Mouse (Mus musculus) lung, postnatal 14 days (tissue): ENCODE measurements at regions not wholly inside any gene's neighbourhood (a gene's known extent, or its start where the extent isn't known, plus 50 kb on each side); places are given as distances from the start of the nearest gene placed in this dataset.
A peak's percentile ranks its signal among the peaks of the same experiment; 100 is the strongest.

Experiments used
- DNase-seq: peaks from one replicate; pipeline ENCODE4 v3.0.0; 2021

DNA sequence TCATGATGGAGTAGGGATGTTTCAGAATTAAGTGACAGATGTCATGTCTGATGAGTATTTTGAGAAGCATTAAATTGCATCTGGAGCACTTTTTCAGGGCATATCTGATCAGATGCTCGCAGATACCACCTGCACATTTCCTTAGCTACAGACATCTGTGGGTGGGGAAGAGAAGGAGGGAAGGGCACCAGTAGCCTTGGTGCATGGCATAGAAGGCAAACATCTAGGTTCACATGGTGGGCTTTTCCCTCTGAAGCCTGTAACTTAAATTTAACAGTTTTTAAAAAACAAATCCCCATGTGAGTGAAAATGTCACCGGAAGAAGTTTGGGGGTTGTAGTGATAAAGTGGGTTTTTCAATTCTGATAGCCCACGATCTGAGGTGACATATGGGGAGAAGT lies 267.1 kb upstream of the Ptger4 start:
- DNase-seq: no peak

DNA sequence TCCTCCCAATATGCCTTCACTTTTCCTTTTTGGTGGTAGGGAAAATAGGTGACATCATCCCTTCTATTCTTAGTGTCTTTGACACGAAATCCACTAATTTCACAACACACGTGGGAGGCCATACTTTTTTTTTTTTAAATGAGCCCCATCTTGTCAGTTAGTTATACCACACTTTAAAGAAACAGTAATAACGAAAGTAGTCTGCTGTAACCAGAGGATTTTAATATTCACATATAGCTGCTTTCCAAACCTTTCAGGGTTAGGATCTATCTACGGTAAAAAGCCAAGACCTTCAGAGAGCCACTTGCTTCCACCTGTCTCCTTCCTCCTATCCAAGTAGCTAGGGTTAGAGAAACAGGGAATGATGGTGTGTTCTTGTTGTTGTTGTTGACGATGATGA lies 268.6 kb upstream of the Ptger4 start:
- DNase-seq: no peak

DNA sequence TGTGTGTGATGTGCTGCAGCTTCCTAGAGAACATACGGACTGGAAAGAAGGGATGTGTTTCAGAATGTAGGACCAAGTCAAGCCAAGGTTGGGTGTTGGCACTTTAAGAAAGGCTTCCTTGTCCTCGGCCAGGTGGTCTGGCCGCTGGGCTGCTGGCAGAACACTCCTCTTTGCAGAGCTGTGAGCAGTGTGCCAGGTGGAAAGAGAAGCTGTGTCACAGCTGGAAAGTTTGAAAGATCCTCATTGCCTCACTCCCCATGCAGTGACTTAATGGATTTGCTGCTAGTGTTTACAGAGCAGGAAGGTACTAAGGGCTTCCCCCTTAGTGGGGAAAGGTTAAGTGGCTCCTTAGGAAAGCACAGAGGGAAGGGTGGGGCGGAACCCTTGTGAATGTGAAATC lies 269.2 kb upstream of the Ptger4 start:
- DNase-seq: peak; percentile 3

DNA sequence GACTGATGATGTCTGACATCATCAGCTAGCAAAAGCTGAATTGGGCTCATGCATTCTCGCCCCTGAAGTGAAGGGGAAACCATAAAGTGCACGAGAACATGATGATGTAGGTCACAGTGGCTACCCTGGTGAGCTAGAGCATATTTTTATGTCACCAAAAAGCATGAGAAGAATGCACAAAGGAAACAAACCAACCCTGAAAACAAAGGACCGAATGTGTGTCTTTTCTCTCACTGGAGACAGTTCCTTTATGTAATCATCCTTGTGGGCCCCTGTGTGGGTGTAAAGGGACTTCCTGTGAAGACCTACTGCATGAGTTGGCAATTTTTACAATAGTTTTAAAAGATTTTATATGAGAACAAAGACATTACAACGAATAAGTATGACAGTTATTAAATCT lies 270.2 kb upstream of the Ptger4 start:
- no peak for DNase-seq

DNA sequence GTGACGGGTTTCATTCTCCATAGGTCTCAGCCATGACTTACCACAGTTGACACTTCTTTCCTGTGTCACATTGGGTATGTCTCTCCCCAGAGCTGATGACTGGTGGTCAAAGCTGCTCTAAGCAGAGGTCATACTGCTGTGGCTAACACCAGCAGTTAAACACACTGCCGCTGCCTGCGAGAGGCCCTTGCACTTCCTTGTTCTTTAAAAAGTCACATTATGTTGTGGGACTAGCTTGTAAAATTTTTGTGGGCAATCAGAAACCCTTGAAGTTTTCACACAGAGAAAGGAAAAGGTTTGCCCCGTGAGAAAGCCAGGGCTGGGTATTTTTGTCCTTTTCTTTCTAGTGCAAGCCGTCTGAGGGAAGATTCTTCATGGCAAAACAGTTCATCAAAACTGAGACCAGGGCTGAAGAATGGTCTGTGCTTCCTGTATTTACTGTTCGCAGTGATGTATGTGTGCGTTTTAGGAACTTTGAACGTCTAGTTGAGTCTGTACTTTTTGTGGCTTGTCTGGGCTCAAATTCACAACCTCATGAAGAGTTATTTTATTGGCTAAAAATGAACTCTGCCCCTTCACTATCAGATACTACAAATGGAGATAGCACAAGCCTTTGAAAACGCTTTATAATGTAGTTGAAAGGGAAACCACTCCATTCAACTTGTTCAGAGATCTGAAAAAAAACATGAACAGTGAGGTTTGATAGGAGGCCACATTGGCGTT lies 273.4 kb upstream of the Ptger4 start:
- peak; percentile 6 for DNase-seq

DNA sequence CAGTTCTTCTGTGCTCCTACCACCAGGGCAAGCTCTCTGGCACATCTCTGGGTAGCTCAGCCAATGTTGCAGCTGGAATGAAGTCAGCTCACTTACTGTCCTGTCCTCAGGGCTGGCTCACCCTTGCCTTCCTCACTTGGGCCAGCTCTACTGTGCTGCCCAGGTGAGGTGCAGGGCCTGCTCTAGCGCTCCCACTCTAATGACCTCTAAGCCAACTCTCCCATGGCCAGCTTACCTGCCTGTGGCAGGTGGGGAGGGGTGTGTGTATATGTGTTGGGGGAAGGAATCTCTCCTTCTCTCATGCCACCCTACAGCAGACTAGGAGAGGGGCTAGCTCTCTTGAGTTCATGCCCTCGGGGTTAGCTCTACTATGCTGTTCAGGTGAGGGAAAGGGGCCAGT lies 275.6 kb upstream of the Ptger4 start:
- DNase-seq: no peak

DNA sequence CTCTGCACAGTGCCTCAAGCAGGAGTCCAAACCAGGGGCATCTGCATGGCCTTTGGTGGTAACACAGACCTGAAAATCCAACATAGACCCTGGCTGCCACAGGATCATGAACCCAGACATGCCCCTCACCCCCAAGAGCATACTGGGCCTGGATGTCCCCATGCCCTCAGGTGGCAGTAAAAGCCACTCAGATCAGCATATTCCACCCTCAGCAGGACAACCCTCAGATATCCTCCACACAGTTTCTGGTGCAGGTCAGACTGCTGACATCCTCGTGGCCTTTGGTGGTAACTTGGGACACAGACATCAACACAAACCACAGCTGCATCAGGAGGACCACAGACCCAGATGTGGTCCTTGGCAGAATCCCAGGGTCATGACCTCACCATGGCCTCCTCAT lies 276.0 kb upstream of the Ptger4 start:
- DNase-seq: no peak

DNA sequence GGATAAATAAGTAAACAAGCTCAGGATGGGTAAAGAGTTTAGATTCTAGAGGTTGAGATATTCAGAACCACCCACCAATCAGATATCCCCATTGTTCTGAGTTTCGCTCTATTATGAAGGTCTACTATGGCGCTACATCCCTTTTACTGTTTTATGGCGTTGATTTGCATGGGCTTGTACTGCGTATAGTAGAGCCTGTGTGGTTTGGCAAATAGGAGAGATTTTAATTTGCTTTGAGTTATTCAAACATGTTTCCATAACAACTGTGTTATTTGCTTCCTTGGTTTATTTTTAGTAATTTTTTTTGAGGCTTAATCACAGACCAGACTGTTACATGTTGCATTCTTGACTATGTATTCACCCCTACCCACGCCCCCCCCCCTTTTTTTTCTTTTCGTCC lies 284.6 kb upstream of the Ptger4 start:
- DNase-seq: no peak

DNA sequence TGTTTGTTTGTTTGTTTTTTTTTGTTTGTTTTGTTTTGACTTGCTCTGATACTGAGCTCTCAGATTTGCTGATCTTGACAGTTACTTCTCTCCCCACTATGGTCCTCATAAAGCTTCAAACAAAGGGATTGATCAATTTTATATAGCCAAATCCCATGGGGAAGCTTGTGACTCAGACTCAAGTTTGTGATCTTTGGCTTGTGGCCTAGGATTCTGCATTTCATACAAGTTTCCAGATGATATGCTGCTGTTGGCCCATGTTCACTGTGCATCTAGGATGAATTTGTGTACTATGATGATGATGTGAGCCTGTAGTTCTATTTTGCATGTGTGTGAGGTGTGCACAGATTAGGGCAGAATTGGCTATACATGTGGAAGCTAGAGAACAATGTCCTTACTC lies 289.7 kb upstream of the Ptger4 start:
- DNase-seq: no peak

DNA sequence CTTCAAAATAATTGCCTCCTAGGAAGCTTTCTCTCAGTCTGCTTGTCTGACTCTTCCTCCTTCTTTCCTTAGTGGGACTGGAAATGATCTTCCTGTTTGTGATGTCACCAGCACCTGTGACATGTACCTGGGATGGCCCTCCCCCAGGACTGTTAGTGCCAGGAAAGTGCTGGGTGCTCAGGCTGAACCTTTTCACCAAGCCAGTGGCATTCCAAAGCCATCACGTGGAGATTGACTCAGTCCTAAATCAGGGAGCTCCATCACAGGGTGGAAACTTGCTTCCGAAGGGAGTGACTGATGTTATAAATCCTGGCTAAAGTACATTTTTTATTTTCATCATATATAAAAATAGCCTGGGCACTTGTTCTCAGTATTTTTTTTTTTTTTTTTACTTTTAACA lies 293.4 kb upstream of the Ptger4 start:
- DNase-seq: no peak

DNA sequence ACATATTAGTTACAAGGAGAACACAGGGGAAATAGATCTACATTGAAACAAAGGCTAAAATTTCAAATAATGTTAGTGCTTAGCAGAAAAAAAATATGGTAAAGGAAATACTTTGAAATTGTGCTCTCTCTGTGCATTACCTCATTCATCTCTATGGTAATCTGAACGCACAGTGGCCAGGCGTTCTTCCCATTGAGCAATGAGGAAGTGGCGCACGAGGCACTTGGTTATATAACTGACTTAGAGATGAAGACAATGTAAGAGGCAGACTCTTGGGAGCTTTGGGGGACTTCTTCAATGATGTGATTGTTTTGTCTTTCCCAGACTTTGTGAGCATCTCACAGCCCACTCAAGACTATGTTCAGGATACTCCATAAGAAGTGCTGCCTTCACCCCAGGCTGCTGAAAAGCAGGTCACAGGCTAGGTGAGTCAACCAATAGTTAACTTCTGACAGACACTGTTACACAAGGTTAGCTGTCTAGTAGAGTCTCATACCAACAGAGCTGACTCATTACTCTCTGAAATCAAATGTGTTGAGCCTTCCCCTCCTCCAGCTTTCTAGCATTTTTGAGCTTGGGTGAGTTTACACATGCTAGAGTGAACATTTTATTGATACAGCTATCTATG lies 295.4 kb upstream of the Ptger4 start:
- no peak for DNase-seq

DNA sequence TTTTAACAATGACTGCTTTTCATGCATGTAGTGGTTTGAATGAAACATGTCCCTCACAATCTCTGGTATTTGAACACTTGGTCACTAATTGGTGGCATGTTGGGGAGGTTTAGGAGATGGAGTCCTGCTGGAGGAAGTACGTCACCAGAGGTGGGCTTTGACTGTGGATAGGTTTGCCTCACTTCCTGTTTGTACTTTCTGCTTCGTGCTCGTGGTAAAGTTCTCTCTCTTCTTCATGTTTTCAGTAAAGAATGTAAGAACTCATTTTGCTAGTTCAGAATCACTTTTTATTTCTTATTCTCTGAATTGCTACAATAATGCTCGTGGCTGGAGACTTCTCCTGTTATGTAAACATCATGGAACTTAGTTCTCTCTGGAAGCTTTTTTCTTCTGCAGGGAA lies 310.5 kb upstream of the Ptger4 start:
- no peak for DNase-seq

DNA sequence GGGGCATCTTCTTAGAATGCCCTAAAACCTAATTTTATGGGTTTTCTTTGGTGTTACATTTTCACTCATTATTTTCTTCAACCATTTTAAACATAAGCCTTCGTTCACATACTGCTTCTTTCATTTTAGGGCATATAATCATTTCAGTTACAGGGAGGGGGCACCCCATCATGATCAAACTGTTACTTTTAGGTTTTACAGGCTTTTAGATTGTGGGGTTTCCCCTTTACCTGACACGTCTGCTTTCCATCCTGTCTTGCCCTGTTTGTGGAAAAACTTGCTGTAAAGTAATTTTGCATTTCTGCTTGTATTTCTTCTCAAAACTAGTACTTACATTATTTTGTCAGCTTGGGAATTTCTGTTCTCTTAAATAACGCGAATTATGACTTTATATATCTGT lies 310.9 kb upstream of the Ptger4 start:
- DNase-seq: no peak

DNA sequence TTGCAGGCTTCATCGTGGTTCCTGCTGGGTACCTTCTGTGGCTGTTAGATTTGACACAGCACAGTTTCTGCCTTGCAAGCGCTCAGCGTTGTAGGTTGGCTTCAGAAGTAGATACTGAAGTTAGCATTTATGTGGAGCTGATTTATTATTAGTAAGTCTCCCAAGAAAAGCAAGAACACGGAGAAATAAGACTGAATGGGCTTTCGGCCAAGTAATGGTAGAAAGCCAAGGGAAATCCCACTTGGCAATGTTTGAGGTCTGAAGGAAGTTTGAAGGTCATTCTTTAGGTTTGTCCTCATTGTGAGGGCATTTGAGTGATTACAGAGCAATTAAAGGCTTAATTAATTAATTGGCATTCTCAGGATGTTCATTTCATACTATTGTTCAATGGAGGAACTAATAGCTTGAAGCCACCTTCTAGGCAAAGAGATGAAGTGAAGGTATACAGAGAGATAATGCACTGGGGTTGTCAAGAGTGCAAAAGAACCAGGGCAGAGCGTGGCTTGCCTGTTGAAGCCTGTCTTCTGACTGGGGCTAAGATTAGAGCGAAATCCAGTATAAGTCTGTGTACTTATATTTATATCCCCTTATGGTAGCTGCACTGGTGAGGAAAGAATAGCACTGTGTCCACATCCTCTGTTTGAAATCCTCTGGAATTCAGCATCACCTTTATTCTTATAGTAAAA lies 311.5 kb upstream of the Ptger4 start:
- DNase-seq: no peak

DNA sequence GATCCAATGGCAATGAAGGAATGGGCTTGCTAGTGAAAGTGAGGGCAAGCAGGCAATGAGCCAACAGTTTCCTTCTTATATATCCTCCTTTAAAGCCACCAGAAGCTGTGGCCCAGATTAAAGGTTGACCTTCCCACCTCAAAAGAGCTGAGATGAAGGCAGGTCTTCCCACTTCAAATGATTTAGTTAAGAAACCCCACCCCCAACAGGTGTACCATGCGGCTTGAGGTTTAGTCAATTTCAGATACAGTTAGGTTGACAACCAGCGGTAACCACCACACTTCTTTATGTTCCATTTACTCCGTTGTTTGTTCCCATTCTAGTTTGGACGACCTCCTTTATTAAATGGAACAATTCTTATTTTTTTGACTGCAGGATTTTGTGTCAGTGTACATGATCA lies 317.8 kb upstream of the Ptger4 start:
- no peak for DNase-seq

DNA sequence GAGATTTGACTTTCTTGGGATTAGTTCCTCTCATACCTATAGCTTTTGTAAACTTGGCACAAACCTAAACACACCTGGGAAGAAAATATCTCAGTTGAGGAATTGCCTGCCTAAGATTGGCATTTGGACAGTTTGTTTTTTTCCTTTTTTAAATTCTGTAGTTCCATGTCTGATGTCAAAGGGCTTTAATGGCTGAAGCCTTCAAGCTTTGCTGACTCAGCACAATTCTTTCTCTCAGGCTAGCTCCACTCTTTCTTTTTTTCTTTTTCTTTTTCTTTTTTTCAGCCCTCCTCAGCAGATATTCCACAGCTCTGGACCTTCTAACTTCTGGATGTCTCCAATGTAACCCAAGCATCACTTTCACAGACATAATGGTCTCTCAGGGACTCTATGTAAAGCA lies 330.4 kb upstream of the Ptger4 start:
- DNase-seq: no peak

DNA sequence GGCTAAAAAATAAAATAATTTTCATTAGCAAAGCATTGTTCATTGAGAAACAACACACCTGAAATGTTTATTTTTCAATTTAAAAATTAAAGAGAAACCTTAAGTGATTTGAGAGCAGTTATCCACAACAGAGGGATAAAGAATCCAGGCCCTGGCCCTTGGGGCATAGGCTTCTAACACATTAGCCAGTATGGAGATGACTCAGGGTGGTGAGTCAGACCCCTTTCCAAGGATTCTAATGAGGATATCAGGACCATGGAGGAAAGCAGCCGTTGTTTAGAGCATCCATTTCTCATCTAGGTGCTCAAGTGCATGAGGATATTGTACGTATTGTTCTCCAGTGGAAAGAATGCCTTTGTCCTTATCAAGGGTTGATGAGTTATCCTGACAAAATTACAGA lies 335.6 kb upstream of the Ptger4 start:
- no peak for DNase-seq

DNA sequence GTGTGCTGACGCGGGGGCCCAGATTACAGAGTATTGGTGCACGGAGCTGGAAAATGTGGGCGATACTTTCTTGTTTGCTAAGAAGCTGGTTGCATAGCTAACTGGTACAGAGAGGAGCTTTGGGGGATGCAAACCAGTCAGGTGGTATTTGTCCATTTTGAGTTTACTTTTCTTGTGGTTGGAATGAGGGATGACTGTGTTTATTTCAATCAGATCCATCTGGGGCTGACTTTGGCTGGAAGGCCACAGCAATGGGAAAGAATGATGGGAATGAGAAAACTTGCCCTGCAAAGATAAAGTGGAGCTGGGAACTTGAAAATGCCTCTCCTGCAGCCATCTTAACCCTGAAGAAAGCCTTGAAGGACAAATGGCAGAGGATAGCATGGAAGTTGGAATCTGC lies 336.4 kb upstream of the Ptger4 start:
- no peak for DNase-seq

DNA sequence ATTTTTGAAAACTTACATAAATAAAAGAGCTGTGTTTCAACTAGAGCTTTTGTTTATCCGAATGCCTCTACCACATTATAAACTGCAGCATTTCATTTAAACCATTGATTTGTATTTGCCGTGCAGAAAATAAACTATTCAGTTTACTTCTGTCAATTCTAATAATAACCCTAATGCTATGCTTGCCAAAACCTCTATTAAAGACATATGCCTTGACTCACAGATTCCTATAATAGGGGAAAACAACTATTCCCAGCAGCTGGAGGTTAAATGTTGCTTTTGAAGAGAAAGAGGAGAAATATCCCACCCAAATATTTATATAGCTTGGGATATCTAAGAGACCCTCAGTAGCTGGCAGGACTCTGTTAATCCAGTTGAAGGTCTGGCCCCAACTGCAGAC lies 340.4 kb upstream of the Ptger4 start:
- no peak for DNase-seq

DNA sequence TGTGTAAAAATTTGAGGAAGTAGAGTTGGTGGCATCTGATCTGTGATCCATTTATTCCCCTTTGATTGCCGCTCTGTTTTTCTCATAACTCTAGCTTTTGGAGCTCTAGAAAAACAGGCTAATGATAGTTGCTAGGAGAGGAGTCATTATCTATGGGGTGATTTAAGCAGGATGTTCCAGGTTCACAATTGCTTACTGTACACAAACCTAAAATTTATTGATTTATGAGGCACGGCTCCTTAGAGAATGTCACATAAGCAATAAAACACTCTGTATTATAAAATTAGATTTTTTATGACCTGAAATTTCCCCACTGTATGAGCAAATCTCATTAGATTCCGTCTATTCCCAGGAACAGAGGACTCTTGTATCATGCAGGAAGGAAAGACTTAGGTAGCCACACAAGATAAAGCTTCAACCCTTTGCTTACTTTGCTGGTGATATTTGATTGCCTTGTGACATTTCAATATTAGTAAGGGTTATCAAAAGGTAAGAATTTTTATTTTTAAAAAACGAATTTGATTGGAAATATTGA lies 360.8 kb upstream of the Ptger4 start:
- no peak for DNase-seq

DNA sequence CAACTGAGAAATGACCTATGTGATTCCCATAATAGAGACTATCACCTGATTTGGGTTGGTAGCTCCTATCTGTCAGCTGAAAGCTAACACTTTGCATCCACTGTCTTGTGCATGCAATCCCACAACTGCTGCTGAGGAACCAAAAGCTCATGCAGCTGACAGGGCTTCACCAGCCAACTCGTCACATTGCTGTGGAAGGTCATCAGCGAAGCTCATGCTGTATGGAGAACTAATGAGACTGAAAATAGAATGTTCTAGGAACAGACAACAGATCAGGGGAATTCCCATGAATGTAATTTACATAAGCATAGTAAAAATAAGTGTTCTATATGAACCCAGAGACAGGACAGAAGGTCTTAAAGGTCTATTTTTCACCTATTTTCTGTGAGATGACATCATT lies 363.5 kb upstream of the Ptger4 start:
- no peak for DNase-seq

DNA sequence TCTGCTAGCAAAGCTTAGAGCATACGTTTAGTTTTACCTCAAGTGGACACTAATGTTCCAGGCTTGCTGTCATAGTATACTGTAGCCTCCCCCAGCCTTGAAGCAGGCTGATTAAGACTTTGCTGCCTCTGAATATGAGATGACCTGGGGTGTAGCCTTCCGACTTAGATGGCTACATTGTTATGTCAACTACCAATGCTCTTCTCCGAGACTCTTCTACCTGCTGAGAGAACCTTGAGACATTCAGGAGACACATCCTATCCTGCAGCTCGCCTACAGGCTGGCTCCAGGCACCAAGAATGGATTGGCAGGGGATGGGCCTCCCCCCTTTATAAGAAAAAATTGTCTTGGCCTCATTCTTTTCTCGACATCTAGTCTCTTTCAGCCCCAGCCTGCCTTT lies 379.0 kb upstream of the Ptger4 start:
- DNase-seq: no peak

DNA sequence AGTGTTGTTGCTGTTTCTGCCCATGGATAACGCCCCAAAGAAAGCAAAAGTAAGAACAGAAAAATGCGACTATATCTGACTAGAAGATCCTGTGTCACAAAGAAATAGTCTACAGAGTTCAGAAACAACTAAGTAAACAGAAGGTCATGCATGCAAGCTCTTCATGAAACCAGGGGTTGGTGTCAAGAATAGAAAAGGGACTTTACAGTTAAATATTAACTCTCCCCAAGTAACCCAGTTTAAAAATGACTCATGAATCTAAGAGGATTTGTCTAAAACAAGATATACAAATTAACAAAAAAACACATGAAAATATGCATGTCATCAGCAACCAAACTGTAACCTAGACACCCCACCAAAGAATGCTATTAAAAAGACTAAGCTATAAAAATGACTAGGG lies 381.4 kb upstream of the Ptger4 start:
- no peak for DNase-seq

DNA sequence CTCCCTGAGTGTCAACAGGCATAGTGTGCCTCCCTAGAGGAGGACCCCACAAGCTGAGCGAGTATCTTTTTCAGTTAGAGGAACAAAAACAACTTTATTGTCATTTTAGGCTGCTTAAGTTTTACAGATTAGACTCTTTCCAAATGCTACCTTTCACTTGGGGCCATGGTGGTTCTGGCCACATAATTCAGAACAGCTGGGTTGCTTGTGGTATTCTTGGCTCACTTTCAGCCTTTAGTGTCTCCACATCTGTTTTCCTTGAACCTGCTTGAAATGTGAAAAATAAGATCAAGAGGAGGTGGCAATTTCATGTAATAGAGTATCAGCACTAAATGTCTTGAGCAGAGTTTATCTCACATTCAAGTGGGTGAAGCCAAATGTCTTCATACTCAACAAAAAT lies 402.7 kb upstream of the Ptger4 start:
- DNase-seq: no peak
